Mouse (Mus musculus) embryonic fibroblast, embryonic 13.5 days (primary cell): ENCODE data around the gene Snrpg.

Experiments used
- CTCF ChIP-seq: IDR thresholded peaks from 2 replicates; pipeline ENCODE4 v1.5.1; 2011; ENCODE audit warnings: mild to moderate bottlenecking, control low read depth, low read length, moderate library complexity, borderline replicate concordance; ENCODE audit not compliant: insufficient read depth
- POLR2A ChIP-seq: IDR thresholded peaks from 2 replicates; pipeline ENCODE4 v1.6.1; 2011; ENCODE audit warnings: low read depth, mild to moderate bottlenecking, control low read depth, low read length, moderate library complexity

DNA sequence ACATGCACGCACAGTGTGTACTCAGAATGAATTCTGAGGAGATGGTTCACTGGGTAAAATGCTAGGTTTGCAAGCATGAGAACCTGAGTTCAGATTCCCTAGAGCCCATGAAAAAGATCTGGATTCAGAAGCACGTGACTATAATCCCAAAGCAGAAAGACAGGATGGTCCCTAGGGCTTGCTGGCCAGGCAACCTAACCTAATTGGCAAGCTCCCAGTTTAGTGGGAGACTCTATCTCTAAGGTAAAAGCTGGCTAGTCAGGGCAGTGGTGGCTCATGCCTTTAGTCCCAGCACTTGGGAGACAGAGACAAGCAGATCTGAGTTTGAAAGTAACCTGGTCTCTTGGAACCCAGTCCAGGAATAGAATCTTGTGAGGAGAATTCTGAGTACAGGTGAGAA lies 27.9 kb downstream of the Snrpg start:
- TF ChIP-seq POLR2A (no peak), CTCF (no peak)
